Mouse (Mus musculus) thymus, adult 2 months (tissue): ENCODE results near the gene Ripply2.

Source experiments
- CTCF ChIP-seq: fragments of 200-500 bp; IDR thresholded peaks from 2 replicates; pipeline ENCODE4 v1.5.1; 2012; ENCODE audit warnings: mild to moderate bottlenecking, control low read depth, low read length, moderate library complexity, borderline replicate concordance; ENCODE audit not compliant: control insufficient read depth, poor library complexity, insufficient read depth; ENCODE audit errors: extremely low read depth
- POLR2A ChIP-seq: fragments of 200-500 bp; IDR thresholded peaks from 2 replicates; pipeline ENCODE4 v1.6.1; 2012; ENCODE audit warnings: mild to moderate bottlenecking, low read length, control low read depth, moderate library complexity; ENCODE audit not compliant: control insufficient read depth, poor library complexity, insufficient read depth; ENCODE audit errors: extremely low read depth

GRCm38 (mm10) chr9:86985105-86985504 lies 30.2 kb upstream of the Ripply2 start:
- no peak for TF ChIP-seq POLR2A
- no peak for TF ChIP-seq CTCF
